Mouse (Mus musculus) E14TG2a.4 (cell line): ENCODE measurements at regions not wholly inside any gene's neighbourhood (a gene's known extent, or its start where the extent isn't known, plus 50 kb on each side); places are given as distances from the start of the nearest gene placed in this dataset.

Source experiments
- CTCF ChIP-seq: conservative IDR thresholded peaks from 2 replicates; pipeline ENCODE4 v1.5.1; 2014; ENCODE audit warnings: low read length
- NANOG ChIP-seq: IDR thresholded peaks from 2 replicates; pipeline ENCODE4 v1.6.1; 2014; ENCODE audit warnings: borderline replicate concordance, low read length, mixed read lengths

DNA sequence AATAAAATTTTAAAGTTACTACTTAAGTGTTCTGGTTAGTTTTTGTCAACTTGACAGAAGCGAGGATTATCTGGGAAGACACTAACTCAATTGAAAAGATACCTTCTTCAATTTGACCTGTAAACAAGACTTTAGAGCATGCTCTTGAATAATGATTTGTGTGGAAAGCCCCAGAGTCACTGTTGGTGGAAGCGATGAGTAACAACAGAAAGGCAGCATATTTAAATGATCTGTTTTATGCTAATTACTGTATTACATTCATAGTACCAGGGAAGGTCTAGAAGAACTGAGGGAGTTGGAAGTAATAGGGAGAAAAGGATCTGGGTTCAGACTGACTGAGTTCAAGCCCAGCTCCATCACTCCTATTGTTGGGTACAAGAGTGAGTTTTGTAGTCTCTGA lies 397.3 kb upstream of the Alcam start:
- TF ChIP-seq CTCF (no peak), NANOG (no peak)
